Mouse (Mus musculus) limb, embryonic 11.5 days (tissue): ENCODE measurements around the gene Nfe2l1. TPM values are rescaled to one million over a fixed set of nuclear protein-coding genes. Genes with fewer than 3 reads are reported as not detected.

Experiments used
- ATAC-seq: fragments of 200-750 bp; cut with Nextera tagmentation; 2 replicates; pipeline ENCODE4 v1.8.0; 2017; ENCODE audit warnings: low read depth; ENCODE audit not compliant: insufficient number of reproducible peaks, low FRiP score, low TSS enrichment
- DNase-seq: peaks from one replicate; pipeline ENCODE4 v3.0.0-alpha.2; 2015; ENCODE audit warnings: low spot score
- H3K27ac ChIP-seq: fragments of 300-500 bp; sonication (generic); replicated peaks from 2 replicates; pipeline ENCODE4 v1.5.1; 2014; ENCODE audit warnings: low read depth, mild to moderate bottlenecking, low read length
- H3K27me3 ChIP-seq: fragments of 300-500 bp; sonication (generic); 2 replicates; pipeline ENCODE4 v1.6.1; 2014; ENCODE audit warnings: mild to moderate bottlenecking, low read length, mixed read lengths; ENCODE audit not compliant: control insufficient read depth, insufficient read depth
- H3K36me3 ChIP-seq: fragments of 300-500 bp; sonication (generic); 2 replicates; pipeline ENCODE4 v1.6.1; 2014; ENCODE audit warnings: mild to moderate bottlenecking, low read length, moderate library complexity, mixed read lengths; ENCODE audit not compliant: control insufficient read depth, insufficient read depth
- H3K4me1 ChIP-seq: fragments of 300-500 bp; sonication (generic); 2 replicates; pipeline ENCODE4 v1.6.1; 2014; ENCODE audit warnings: low read length, mixed read lengths; ENCODE audit not compliant: control insufficient read depth, insufficient read depth
- H3K4me2 ChIP-seq: fragments of 300-500 bp; sonication (generic); 2 replicates; pipeline ENCODE4 v1.6.1; 2014; ENCODE audit warnings: low read depth, mild to moderate bottlenecking, moderate library complexity; ENCODE audit not compliant: severe bottlenecking
- H3K4me3 ChIP-seq: fragments of 300-500 bp; sonication (generic); 2 replicates; pipeline ENCODE4 v1.5.1; 2014; ENCODE audit warnings: low read depth, low read length
- H3K9ac ChIP-seq: fragments of 300-500 bp; sonication (generic); 2 replicates; pipeline ENCODE4 v1.6.1; 2014; ENCODE audit warnings: mild to moderate bottlenecking, low read length
- H3K9me3 ChIP-seq: fragments of 300-500 bp; sonication (generic); 2 replicates; pipeline ENCODE4 v1.6.1; 2016; ENCODE audit warnings: low read length; ENCODE audit not compliant: control insufficient read depth
- WGBS: fragments of 180-500 bp; shearing (Covaris S2); extraction: QIAGEN DNeasy Blood & Tissue Kit; methylation state at CpG from one replicate; pipeline ENCODE4 v1.1.7; 2014; 5-methylcytosine and 5-hydroxymethylcytosine counted together
- polyA plus RNA-seq: library from polyadenylated mRNA; unstranded; fragments of >200 nt; fragmentation: Nextera tagmentation; extraction: Ambion mirVana; gene quantifications from 2 replicates; pipeline ENCODE4 v1.2.1, GENCODE M21; 2014

Gene Nfe2l1
- polyA plus RNA-seq, 1 experiment from 2014 or later, result 30.1 TPM

DNA sequence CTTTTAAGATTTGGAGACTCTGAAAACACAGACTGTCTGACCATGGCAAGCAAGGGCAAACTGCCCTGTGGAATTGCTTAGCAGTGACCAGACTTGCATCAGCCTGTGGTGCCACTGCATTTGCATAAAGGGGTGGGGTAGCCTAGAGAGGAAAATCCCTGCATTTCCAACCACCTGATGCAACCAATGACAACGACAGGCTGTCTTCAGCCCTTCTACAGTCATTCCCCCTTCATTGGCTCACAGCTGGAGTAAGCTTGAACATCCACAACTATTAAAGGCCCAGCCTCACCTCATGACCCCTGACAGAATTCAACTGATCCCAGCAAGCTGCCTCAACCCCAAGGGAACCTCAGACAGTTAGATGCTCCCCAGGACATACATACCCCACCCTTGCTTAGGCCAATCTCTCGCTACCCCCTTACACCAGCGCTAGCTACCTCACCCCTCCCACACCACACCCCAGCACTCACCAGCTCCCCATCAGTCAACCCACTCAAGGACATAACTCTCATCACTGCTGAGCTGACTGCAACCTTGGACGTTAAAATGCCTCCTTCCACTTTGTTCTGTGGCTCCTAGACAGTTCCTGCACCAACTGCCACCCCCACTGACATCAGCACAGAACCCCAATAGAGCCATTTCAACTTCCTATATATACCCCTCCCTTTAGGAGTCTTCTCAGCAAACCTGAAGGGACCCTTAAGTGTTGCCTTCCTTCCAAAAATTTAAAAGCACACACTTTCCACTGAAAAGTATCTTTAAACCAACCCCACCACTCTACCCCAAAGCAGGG is 6.9 kb downstream of the Nfe2l1 start:
- H3K4me3 ChIP-seq, result peak overlapping the region; percentile 52
- peaks cover 26% of the 10 kb centered on the region for H3K4me1 ChIP-seq
- WGBS, result 43% methylated on average over 4 of the region's 4 CpGs
- peak overlapping the region; percentile 97 for H3K4me2 ChIP-seq
- ATAC-seq, result no peak
- H3K36me3 ChIP-seq, result peaks cover 30% of the 10 kb centered on the region
- peak overlapping the region; percentile 56; the same call in 1 of the 2 replicates for H3K9ac ChIP-seq
- no peaks in the 10 kb centered on the region for H3K27me3 ChIP-seq
- no peak for DNase-seq
- peak overlapping the region; percentile 30; the same call in 1 of the 2 replicates for H3K27ac ChIP-seq
- no peaks in the 10 kb centered on the region for H3K9me3 ChIP-seq

DNA sequence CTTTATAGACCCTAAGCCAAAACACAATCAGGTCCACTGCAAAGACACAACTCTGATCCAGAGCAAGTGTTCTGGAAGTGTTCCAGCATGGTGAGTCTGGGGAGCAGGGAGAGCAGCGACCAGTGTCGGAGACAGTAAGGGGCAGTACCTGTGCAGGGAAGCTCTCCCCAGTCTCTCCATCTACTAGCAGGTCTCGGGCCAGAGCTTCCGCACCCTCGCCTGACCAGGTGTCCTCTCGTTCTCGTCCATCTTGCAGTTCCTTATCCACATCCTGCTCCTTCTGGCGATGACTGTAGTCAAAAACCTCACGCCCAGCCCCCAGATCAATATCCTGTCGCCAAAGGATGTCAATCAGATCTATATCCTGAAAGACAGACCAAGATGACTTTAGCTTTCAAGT is 7.8 kb downstream of the Nfe2l1 start:
- peaks cover 35% of the 10 kb centered on the region for H3K36me3 ChIP-seq
- ATAC-seq, result no peak
- no peaks in the 10 kb centered on the region for H3K9me3 ChIP-seq
- WGBS, result 91% methylated on average over 10 of the region's 10 CpGs
- no peak overlapping the region for H3K4me2 ChIP-seq
- H3K27me3 ChIP-seq, result no peaks in the 10 kb centered on the region
- H3K4me3 ChIP-seq, result no peak overlapping the region
- H3K9ac ChIP-seq, result no peak overlapping the region
- no peak overlapping the region for H3K27ac ChIP-seq
- peaks cover 26% of the 10 kb centered on the region for H3K4me1 ChIP-seq
- no peak for DNase-seq

- no peak for ATAC-seq
- no peak for DNase-seq
- no peak overlapping the region for H3K27ac ChIP-seq
- no peak overlapping the region for H3K4me3 ChIP-seq
- H3K36me3 ChIP-seq, result peaks cover 49% of the 10 kb centered on the region
- 83% methylated on average over 8 of the region's 8 CpGs for WGBS
- H3K27me3 ChIP-seq, result no peaks in the 10 kb centered on the region
- peaks cover 5% of the 10 kb centered on the region; the same call in 1 of the 2 replicates for H3K4me1 ChIP-seq
- H3K9me3 ChIP-seq, result no peaks in the 10 kb centered on the region
- no peak overlapping the region for H3K9ac ChIP-seq
- H3K4me2 ChIP-seq, result no peak overlapping the region
Observed at GRCm38 (mm10) chr11:96818128-96818710, 11.5 kb downstream of the Nfe2l1 start.

DNA sequence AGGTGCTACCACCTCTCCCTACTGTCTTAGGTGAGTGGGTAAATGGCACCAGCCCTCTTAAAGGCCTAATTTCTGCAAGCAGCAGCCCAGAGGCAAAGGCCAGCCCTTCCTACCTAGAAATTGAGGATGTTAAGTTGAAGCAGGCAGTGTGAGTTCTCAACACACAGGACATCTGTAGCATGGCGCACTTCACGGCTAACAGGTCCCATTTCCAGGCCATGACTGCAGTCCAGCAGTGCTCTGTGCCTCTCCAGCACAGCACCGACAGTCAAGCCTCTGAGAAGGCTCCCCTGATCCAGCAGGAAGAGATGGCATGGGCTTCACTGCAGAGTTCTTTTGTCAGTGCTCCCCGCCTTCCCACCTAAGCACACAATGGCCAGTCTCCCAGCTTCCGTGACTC is 12.8 kb downstream of the Nfe2l1 start:
- Histone ChIP-seq H3K27me3 (no peaks in the 10 kb centered on the region), H3K4me3 (no peak overlapping the region), H3K9me3 (no peaks in the 10 kb centered on the region), H3K36me3 (peaks cover 48% of the 10 kb centered on the region), H3K4me2 (no peak overlapping the region), H3K9ac (no peak overlapping the region), H3K27ac (no peak overlapping the region), H3K4me1 (no peaks in the 10 kb centered on the region)
- no peak for ATAC-seq
- WGBS, result 91% methylated on average over 5 of the region's 5 CpGs
- DNase-seq, result no peak

DNA sequence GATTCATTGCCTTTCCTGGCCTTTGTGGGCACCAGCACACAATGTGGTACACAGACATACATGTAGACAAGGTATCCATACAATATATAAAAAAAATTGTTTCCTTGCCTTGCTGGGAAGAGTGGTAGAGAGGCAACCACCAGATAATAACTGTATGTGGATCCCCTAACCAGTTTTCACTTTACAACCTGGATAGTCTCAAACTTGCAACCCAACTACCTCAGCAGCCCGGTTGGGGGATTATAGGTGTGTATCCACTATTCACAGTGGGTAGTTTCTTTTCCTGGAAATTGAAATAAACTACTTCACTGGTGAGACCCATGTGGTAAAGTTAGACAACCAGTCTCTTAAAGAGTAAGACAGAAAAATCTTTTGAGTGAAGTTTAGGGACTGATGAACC is 13.3 kb downstream of the Nfe2l1 start:
- Histone ChIP-seq H3K27ac (no peak overlapping the region), H3K27me3 (no peaks in the 10 kb centered on the region), H3K4me3 (no peak overlapping the region), H3K4me1 (no peaks in the 10 kb centered on the region), H3K9ac (no peak overlapping the region), H3K4me2 (no peak overlapping the region), H3K9me3 (no peaks in the 10 kb centered on the region), H3K36me3 (peaks cover 45% of the 10 kb centered on the region)
- DNase-seq (no peak), ATAC-seq (no peak)
- WGBS, result 94% methylated on average over 1 of the region's 1 CpGs

- H3K4me2 ChIP-seq, result no peak overlapping the region
- WGBS, result 95% methylated on average over 2 of the region's 2 CpGs
- no peak overlapping the region for H3K27ac ChIP-seq
- ATAC-seq (no peak), DNase-seq (no peak)
- no peaks in the 10 kb centered on the region for H3K27me3 ChIP-seq
- H3K9ac ChIP-seq, result no peak overlapping the region
- no peak overlapping the region for H3K4me3 ChIP-seq
- H3K36me3 ChIP-seq, result peaks cover 42% of the 10 kb centered on the region
- H3K4me1 ChIP-seq, result no peaks in the 10 kb centered on the region
- H3K9me3 ChIP-seq, result no peaks in the 10 kb centered on the region
Observed at GRCm38 (mm10) chr11:96815895-96816294, 13.9 kb downstream of the Nfe2l1 start.

GRCm38 (mm10) chr11:96814443-96814842 is 15.3 kb downstream of the Nfe2l1 start:
- Histone ChIP-seq H3K4me3 (no peak overlapping the region), H3K9me3 (no peaks in the 10 kb centered on the region), H3K4me1 (no peaks in the 10 kb centered on the region), H3K27me3 (no peaks in the 10 kb centered on the region), H3K27ac (no peak overlapping the region), H3K4me2 (no peak overlapping the region), H3K36me3 (peaks cover 35% of the 10 kb centered on the region), H3K9ac (no peak overlapping the region)
- ATAC-seq (no peak), DNase-seq (no peak)
- 84% methylated on average over 2 of the region's 2 CpGs for WGBS

- Histone ChIP-seq H3K9ac (no peak overlapping the region), H3K27me3 (no peaks in the 10 kb centered on the region), H3K4me2 (no peak overlapping the region), H3K9me3 (no peaks in the 10 kb centered on the region), H3K27ac (no peak overlapping the region), H3K36me3 (peaks cover 38% of the 10 kb centered on the region), H3K4me1 (no peaks in the 10 kb centered on the region), H3K4me3 (no peak overlapping the region)
- ATAC-seq (no peak), DNase-seq (no peak)
- WGBS, result 87% methylated on average over 5 of the region's 5 CpGs
Observed at GRCm38 (mm10) chr11:96813920-96814319, 15.8 kb downstream of the Nfe2l1 start.
